Mouse (Mus musculus) heart, embryonic 11.5 days (tissue): Measurements from ENCODE around the gene Chrnb4. TPM values are rescaled to one million over a fixed set of nuclear protein-coding genes. Genes with fewer than 3 reads are reported as not detected.

ENCODE experiments used
- ATAC-seq: fragments of 200-750 bp; cut with Nextera tagmentation; replicated peaks from 2 replicates; pipeline ENCODE4 v1.8.0; 2017; ENCODE audit warnings: moderate library complexity; ENCODE audit not compliant: insufficient number of reproducible peaks, low FRiP score, low TSS enrichment
- H3K27ac ChIP-seq: fragments of 300-500 bp; sonication (generic); 2 replicates; pipeline ENCODE4 v1.5.1; 2014; ENCODE audit warnings: mild to moderate bottlenecking, low read depth, low read length
- H3K27me3 ChIP-seq: fragments of 300-500 bp; sonication (generic); 2 replicates; pipeline ENCODE4 v1.6.1; 2014; ENCODE audit warnings: mild to moderate bottlenecking, low read length, mixed read lengths; ENCODE audit not compliant: control insufficient read depth, insufficient read depth
- H3K36me3 ChIP-seq: fragments of 300-500 bp; sonication (generic); 2 replicates; pipeline ENCODE4 v1.6.1; 2014; ENCODE audit warnings: mild to moderate bottlenecking, low read length, moderate library complexity, mixed read lengths; ENCODE audit not compliant: control insufficient read depth, insufficient read depth
- H3K4me1 ChIP-seq: fragments of 300-500 bp; sonication (generic); 2 replicates; pipeline ENCODE4 v1.6.1; 2014; ENCODE audit warnings: low read length; ENCODE audit not compliant: control insufficient read depth, insufficient read depth
- H3K4me2 ChIP-seq: fragments of 300-500 bp; sonication (generic); 2 replicates; pipeline ENCODE4 v1.6.1; 2014; ENCODE audit warnings: mild to moderate bottlenecking, moderate library complexity
- H3K4me3 ChIP-seq: fragments of 300-500 bp; sonication (generic); 2 replicates; pipeline ENCODE4 v1.5.1; 2014; ENCODE audit warnings: low read depth, low read length
- H3K9ac ChIP-seq: fragments of 300-500 bp; sonication (generic); 2 replicates; pipeline ENCODE4 v1.6.1; 2014; ENCODE audit warnings: mild to moderate bottlenecking, low read depth, low read length, moderate library complexity
- H3K9me3 ChIP-seq: fragments of 300-500 bp; sonication (generic); replicated peaks from 2 replicates; pipeline ENCODE4 v1.6.1; 2016; ENCODE audit warnings: low read length; ENCODE audit not compliant: control insufficient read depth
- WGBS: fragments of 180-500 bp; shearing (Covaris S2); extraction: QIAGEN DNeasy Blood & Tissue Kit; methylation state at CpG from one replicate; pipeline ENCODE4 v1.1.7; 2014; ENCODE audit not compliant: insufficient replicate concordance; 5-methylcytosine and 5-hydroxymethylcytosine counted together
- polyA plus RNA-seq: library from polyadenylated mRNA; unstranded; fragments of >200 nt; fragmentation: Nextera tagmentation; extraction: Ambion mirVana; gene quantifications from 2 replicates; pipeline ENCODE4 v1.2.1, GENCODE M21; 2014

Chrnb4 gene
- polyA plus RNA-seq, 1 experiment from 2014 or later: 0.40 TPM

- Histone ChIP-seq H3K36me3 (no peaks in the 10 kb centered on the region), H3K9ac (no peak overlapping the region), H3K4me3 (no peak overlapping the region), H3K9me3 (no peaks in the 10 kb centered on the region), H3K4me2 (no peak overlapping the region), H3K27me3 (peaks cover 12% of the 10 kb centered on the region), H3K4me1 (no peaks in the 10 kb centered on the region), H3K27ac (no peak overlapping the region)
- WGBS: 49% methylated on average over 6 of the region's 6 CpGs
- no peak for ATAC-seq
Measured at GRCm38 (mm10) chr9:55031435-55032167, 17.0 kb downstream of the Chrnb4 start.

GRCm38 (mm10) chr9:55026275-55026663 lies 22.3 kb downstream of the Chrnb4 start, which contains the start of gene Chrna3:
Gene Chrna3, minus strand, starts transcription at chr9:55026562.
- Histone ChIP-seq H3K4me2 (peak within 1 kb of the TSS; percentile 57), H3K27me3 (peaks cover 46% of the 10 kb centered on the region), H3K9ac (no peak within 1 kb of the TSS), H3K4me3 (peak within 1 kb of the TSS; percentile 28), H3K36me3 (no peaks in the 10 kb centered on the region), H3K27ac (no peak within 1 kb of the TSS), H3K9me3 (no peaks in the 10 kb centered on the region), H3K4me1 (peaks cover 3% of the 10 kb centered on the region; the same call in 1 of the 2 replicates)
- WGBS: under 1% methylated on average over 39 of the region's 39 CpGs
- ATAC-seq: no peak; the same call in 1 of the 2 replicates

- WGBS: 12% methylated on average over 38 of the region's 38 CpGs
- no peak for ATAC-seq
- no peaks in the 10 kb centered on the region for H3K9me3 ChIP-seq
- peak overlapping the region; percentile 57 for H3K4me2 ChIP-seq
- no peak overlapping the region for H3K27ac ChIP-seq
- H3K9ac ChIP-seq: no peak overlapping the region
- peaks cover 46% of the 10 kb centered on the region for H3K27me3 ChIP-seq
- no peaks in the 10 kb centered on the region for H3K36me3 ChIP-seq
- H3K4me3 ChIP-seq: peak overlapping the region; percentile 28; the same call in 1 of the 2 replicates
- H3K4me1 ChIP-seq: peaks cover 3% of the 10 kb centered on the region; the same call in 1 of the 2 replicates
Measured at GRCm38 (mm10) chr9:55025534-55026274, 22.9 kb downstream of the Chrnb4 start.

GRCm38 (mm10) chr9:55023902-55024583 lies 24.5 kb downstream of the Chrnb4 start:
- no peaks in the 10 kb centered on the region for H3K9me3 ChIP-seq
- H3K4me2 ChIP-seq: no peak overlapping the region
- no peaks in the 10 kb centered on the region for H3K36me3 ChIP-seq
- H3K9ac ChIP-seq: no peak overlapping the region
- H3K4me3 ChIP-seq: no peak overlapping the region
- 32% methylated on average over 13 of the region's 13 CpGs for WGBS
- no peak for ATAC-seq
- H3K27me3 ChIP-seq: peaks cover 43% of the 10 kb centered on the region
- peaks cover 3% of the 10 kb centered on the region; the same call in 1 of the 2 replicates for H3K4me1 ChIP-seq
- H3K27ac ChIP-seq: no peak overlapping the region

GRCm38 (mm10) chr9:55023326-55023725 lies 25.3 kb downstream of the Chrnb4 start:
- no peaks in the 10 kb centered on the region for H3K36me3 ChIP-seq
- no peak overlapping the region for H3K27ac ChIP-seq
- no peak overlapping the region for H3K9ac ChIP-seq
- no peak for ATAC-seq
- 79% methylated on average over 5 of the region's 5 CpGs for WGBS
- H3K4me1 ChIP-seq: peaks cover 3% of the 10 kb centered on the region; the same call in 1 of the 2 replicates
- peaks cover 43% of the 10 kb centered on the region for H3K27me3 ChIP-seq
- H3K4me2 ChIP-seq: no peak overlapping the region
- H3K9me3 ChIP-seq: no peaks in the 10 kb centered on the region
- H3K4me3 ChIP-seq: no peak overlapping the region

- WGBS: 56% methylated on average over 3 of the region's 3 CpGs
- H3K36me3 ChIP-seq: no peaks in the 10 kb centered on the region
- no peak overlapping the region for H3K27ac ChIP-seq
- no peaks in the 10 kb centered on the region for H3K4me1 ChIP-seq
- no peaks in the 10 kb centered on the region; the same call in 1 of the 2 replicates for H3K27me3 ChIP-seq
- H3K4me2 ChIP-seq: no peak overlapping the region
- H3K9ac ChIP-seq: no peak overlapping the region
- H3K4me3 ChIP-seq: no peak overlapping the region
- H3K9me3 ChIP-seq: no peaks in the 10 kb centered on the region
- no peak for ATAC-seq
Measured at GRCm38 (mm10) chr9:55016926-55017325, 31.7 kb downstream of the Chrnb4 start.

GRCm38 (mm10) chr9:55010588-55011350 lies 37.8 kb downstream of the Chrnb4 start:
- whole genome bisulfite sequencing: 45% methylated on average over 6 of the region's 6 CpGs
- Histone ChIP-seq H3K4me2 (no peak overlapping the region), H3K27ac (no peak overlapping the region), H3K9me3 (no peaks in the 10 kb centered on the region), H3K4me1 (no peaks in the 10 kb centered on the region), H3K9ac (no peak overlapping the region), H3K4me3 (no peak overlapping the region), H3K36me3 (no peaks in the 10 kb centered on the region), H3K27me3 (no peaks in the 10 kb centered on the region)
- ATAC-seq: no peak

GRCm38 (mm10) chr9:55009692-55010091 lies 38.9 kb downstream of the Chrnb4 start:
- WGBS: 63% methylated on average over 2 of the region's 2 CpGs

More at GRCm38 (mm10) chr9:55009692-55010091, 38.9 kb downstream of the Chrnb4 start:
- Histone ChIP-seq H3K9ac (no peak overlapping the region), H3K4me3 (no peak overlapping the region), H3K4me1 (no peaks in the 10 kb centered on the region), H3K4me2 (no peak overlapping the region), H3K27me3 (no peaks in the 10 kb centered on the region), H3K9me3 (no peaks in the 10 kb centered on the region), H3K27ac (no peak overlapping the region), H3K36me3 (no peaks in the 10 kb centered on the region)
- no peak for ATAC-seq
